Mouse (Mus musculus) layer of hippocampus, adult 9-11 months (tissue): ENCODE measurements at regions not wholly inside any gene's neighbourhood (a gene's known extent, or its start where the extent isn't known, plus 50 kb on each side); places are given as distances from the start of the nearest gene placed in this dataset.

ENCODE experiments used
- DNase-seq: peaks from one replicate; pipeline ENCODE4 v3.0.0; 2022

- DNase-seq: no peak
Measured at GRCm38 (mm10) chr13:111979428-111980204, 170.8 kb upstream of the Map3k1 start.

DNA sequence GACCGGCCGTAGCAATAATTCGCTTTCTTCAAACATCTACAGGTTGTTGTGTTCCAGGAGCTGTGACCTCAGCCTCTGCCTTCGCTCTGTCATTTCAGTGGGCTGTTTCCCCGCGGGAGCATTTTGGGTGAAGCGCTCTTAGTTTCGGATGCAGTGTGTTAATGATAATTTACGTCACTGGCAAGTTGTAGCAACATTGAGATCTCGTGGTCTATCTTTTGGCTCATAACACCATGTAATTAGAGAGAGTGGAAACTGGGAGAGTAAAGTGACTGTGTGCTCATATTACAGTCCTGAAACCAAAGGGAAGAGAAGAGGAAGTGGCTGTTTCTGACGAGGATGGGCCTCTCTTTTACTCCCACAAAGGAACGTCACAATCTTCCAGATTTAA lies 171.4 kb upstream of the Map3k1 start:
- no peak for DNase-seq

DNA sequence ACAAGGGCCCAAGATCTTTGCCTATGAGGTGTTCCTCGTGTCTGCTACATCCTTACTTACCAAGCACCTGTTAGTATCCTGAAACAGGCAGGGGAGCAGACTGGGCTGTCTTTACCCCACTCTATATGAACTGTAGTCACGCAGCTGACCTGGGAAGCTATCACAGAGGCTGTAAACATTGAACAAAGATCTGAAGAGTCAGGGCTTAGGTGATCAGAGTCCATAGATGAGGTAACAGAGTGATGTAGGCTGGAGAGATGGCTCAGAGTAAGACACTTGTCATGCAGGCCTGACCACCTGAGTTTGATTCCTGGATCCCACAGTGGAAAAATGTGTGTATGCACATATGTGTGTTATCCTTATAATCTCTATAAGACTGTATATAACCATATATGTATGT lies 172.3 kb upstream of the Map3k1 start:
- DNase-seq: no peak

GRCm38 (mm10) chr13:111982796-111983460 lies 174.1 kb upstream of the Map3k1 start:
- no peak for DNase-seq

GRCm38 (mm10) chr13:111984081-111984574 lies 175.3 kb upstream of the Map3k1 start:
- no peak for DNase-seq

GRCm38 (mm10) chr13:111985406-111985805 lies 176.6 kb upstream of the Map3k1 start:
- DNase-seq: no peak

DNA sequence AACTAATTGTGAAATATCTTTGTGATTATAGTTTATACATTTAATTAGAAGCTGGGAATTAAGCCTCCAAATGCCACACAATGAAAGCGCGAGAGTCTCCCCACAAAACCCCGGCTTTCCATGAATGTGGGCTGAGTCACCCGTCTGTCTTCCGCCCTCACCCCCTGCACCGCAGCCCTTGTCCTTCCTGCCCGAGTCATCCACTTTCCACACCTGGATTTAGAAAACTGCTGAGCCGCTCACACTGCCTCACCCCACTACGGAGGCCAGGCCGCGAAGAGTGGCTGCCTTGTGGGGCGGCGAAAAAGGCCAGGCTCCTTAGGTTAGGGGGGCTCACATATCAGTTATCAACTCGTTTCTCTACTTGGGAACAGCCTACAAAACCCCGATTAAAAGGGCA lies 177.9 kb upstream of the Map3k1 start:
- DNase-seq: no peak

- DNase-seq: no peak
Measured at GRCm38 (mm10) chr13:111987420-111987819, 178.6 kb upstream of the Map3k1 start.

GRCm38 (mm10) chr13:111990913-111991534 lies 182.2 kb upstream of the Map3k1 start:
- DNase-seq: no peak

GRCm38 (mm10) chr13:111992075-111992847 lies 183.5 kb upstream of the Map3k1 start:
- DNase-seq: no peak

GRCm38 (mm10) chr13:111994862-111995490 lies 186.2 kb upstream of the Map3k1 start:
- no peak for DNase-seq

- DNase-seq: no peak
Measured at GRCm38 (mm10) chr13:111995716-111996115, 186.9 kb upstream of the Map3k1 start.

GRCm38 (mm10) chr13:111996910-111997309 lies 188.1 kb upstream of the Map3k1 start:
- DNase-seq: peak; percentile 26

- DNase-seq: no peak
Measured at GRCm38 (mm10) chr13:111997980-111998945, 189.5 kb upstream of the Map3k1 start.

GRCm38 (mm10) chr13:111999647-112000292 lies 191.0 kb upstream of the Map3k1 start:
- DNase-seq: no peak

GRCm38 (mm10) chr13:112000293-112000665 lies 191.5 kb upstream of the Map3k1 start:
- DNase-seq: no peak

- DNase-seq: no peak
Measured at GRCm38 (mm10) chr13:112000696-112001095, 191.9 kb upstream of the Map3k1 start.

GRCm38 (mm10) chr13:112001155-112002025 lies 192.6 kb upstream of the Map3k1 start:
- no peak for DNase-seq

- DNase-seq: no peak
Measured at GRCm38 (mm10) chr13:112002661-112003347, 194.0 kb upstream of the Map3k1 start.
